Mouse (Mus musculus) embryonic facial prominence, embryonic 13.5 days (tissue): ENCODE measurements around the gene Abca5. TPM values are rescaled to one million over a fixed set of nuclear protein-coding genes. Genes with fewer than 3 reads are reported as not detected.
"Not testable (repeated sequence)": the region's sequence is repeated elsewhere in the genome, so short reads cannot be mapped to it uniquely, and the experiment has no call there.

Experiments used
- ATAC-seq: fragments of 200-750 bp; cut with Nextera tagmentation; 2 replicates; pipeline ENCODE4 v1.8.0; 2017; ENCODE audit warnings: low read depth; ENCODE audit not compliant: insufficient number of reproducible peaks, insufficient read depth, low FRiP score, low TSS enrichment
- H3K27ac ChIP-seq: fragments of 300-500 bp; sonication (generic); 2 replicates; pipeline ENCODE4 v1.5.1; 2015; ENCODE audit warnings: moderate library complexity, mild to moderate bottlenecking, inconsistent platforms
- H3K27me3 ChIP-seq: fragments of 300-500 bp; sonication (generic); 2 replicates; pipeline ENCODE4 v1.6.1; 2015; ENCODE audit warnings: mild to moderate bottlenecking, inconsistent platforms
- H3K36me3 ChIP-seq: fragments of 300-500 bp; sonication (generic); 2 replicates; pipeline ENCODE4 v1.6.1; 2015; ENCODE audit warnings: mild to moderate bottlenecking, inconsistent platforms
- H3K4me1 ChIP-seq: fragments of 300-500 bp; sonication (generic); 2 replicates; pipeline ENCODE4 v1.6.1; 2015; ENCODE audit warnings: inconsistent platforms
- H3K4me2 ChIP-seq: fragments of 300-500 bp; sonication (generic); 2 replicates; pipeline ENCODE4 v1.6.1; 2015; ENCODE audit warnings: moderate library complexity, mild to moderate bottlenecking, inconsistent platforms
- H3K4me3 ChIP-seq: fragments of 300-500 bp; sonication (generic); 2 replicates; pipeline ENCODE4 v1.5.1; 2015; ENCODE audit warnings: mild to moderate bottlenecking, inconsistent platforms
- H3K9ac ChIP-seq: fragments of 300-500 bp; sonication (generic); 2 replicates; pipeline ENCODE4 v1.6.1; 2015; ENCODE audit warnings: mild to moderate bottlenecking, inconsistent platforms
- H3K9me3 ChIP-seq: fragments of 300-500 bp; sonication (generic); 2 replicates; pipeline ENCODE4 v1.6.1; 2016; ENCODE audit warnings: inconsistent platforms
- WGBS: fragments of 180-500 bp; shearing (Covaris S2); methylation state at CpG from one replicate; pipeline ENCODE4 v1.1.7; 2015; ENCODE audit warnings: mixed read lengths; 5-methylcytosine and 5-hydroxymethylcytosine counted together
- polyA plus RNA-seq: library from polyadenylated mRNA; unstranded; fragments of >200 nt; fragmentation: Nextera tagmentation; extraction: Ambion mirVana; gene quantifications from 2 replicates; pipeline ENCODE4 v1.2.1, GENCODE M21; 2015

Abca5 gene
- polyA plus RNA-seq, 1 experiment from 2014 or later, result 6.0 TPM

- Histone ChIP-seq H3K27ac (no peak overlapping the region), H3K9ac (no peak overlapping the region), H3K9me3 (peaks cover 5% of the 10 kb centered on the region; the same call in 1 of the 2 replicates), H3K36me3 (no peaks in the 10 kb centered on the region), H3K4me1 (no peaks in the 10 kb centered on the region), H3K4me3 (no peak overlapping the region), H3K4me2 (no peak overlapping the region), H3K27me3 (no peaks in the 10 kb centered on the region)
- no peak for ATAC-seq
- 68% methylated on average over 16 of the region's 16 CpGs for WGBS
Measured at GRCm38 (mm10) chr11:110357756-110358551, 20.4 kb upstream of the Abca5 start.

GRCm38 (mm10) chr11:110355131-110355530, 17.6 kb upstream of the Abca5 start:
- not testable (repeated sequence) for H3K27me3 ChIP-seq, ATAC-seq, H3K4me1 ChIP-seq, H3K27ac ChIP-seq, H3K36me3 ChIP-seq, H3K9ac ChIP-seq, H3K4me3 ChIP-seq, H3K9me3 ChIP-seq, H3K4me2 ChIP-seq
- WGBS, result 86% methylated on average over 9 of the region's 9 CpGs

- Histone ChIP-seq H3K27me3 (no peaks in the 10 kb centered on the region), H3K27ac (no peak overlapping the region), H3K9ac (no peak overlapping the region), H3K4me2 (no peak overlapping the region), H3K4me3 (no peak overlapping the region), H3K4me1 (no peaks in the 10 kb centered on the region), H3K9me3 (no peaks in the 10 kb centered on the region), H3K36me3 (no peaks in the 10 kb centered on the region)
- 78% methylated on average over 9 of the region's 9 CpGs for WGBS
- no peak for ATAC-seq
Measured at GRCm38 (mm10) chr11:110354261-110354660, 16.7 kb upstream of the Abca5 start.

- H3K4me2 ChIP-seq, result no peak overlapping the region
- no peak overlapping the region for H3K9ac ChIP-seq
- ATAC-seq, result no peak
- no peak overlapping the region for H3K4me3 ChIP-seq
- H3K27ac ChIP-seq, result no peak overlapping the region
- H3K9me3 ChIP-seq, result no peaks in the 10 kb centered on the region
- H3K27me3 ChIP-seq, result no peaks in the 10 kb centered on the region
- no peaks in the 10 kb centered on the region for H3K4me1 ChIP-seq
- no peaks in the 10 kb centered on the region for H3K36me3 ChIP-seq
- WGBS, result 76% methylated on average over 2 of the region's 2 CpGs
Measured at GRCm38 (mm10) chr11:110348170-110348569, 10.7 kb upstream of the Abca5 start.

GRCm38 (mm10) chr11:110347768-110348167, 10.3 kb upstream of the Abca5 start:
- H3K27ac ChIP-seq, result no peak overlapping the region
- 62% methylated on average over 6 of the region's 6 CpGs for WGBS
- ATAC-seq, result no peak
- no peaks in the 10 kb centered on the region for H3K27me3 ChIP-seq
- no peak overlapping the region for H3K4me3 ChIP-seq
- H3K9me3 ChIP-seq, result no peaks in the 10 kb centered on the region
- no peaks in the 10 kb centered on the region for H3K4me1 ChIP-seq
- H3K9ac ChIP-seq, result no peak overlapping the region
- no peak overlapping the region for H3K4me2 ChIP-seq
- H3K36me3 ChIP-seq, result no peaks in the 10 kb centered on the region

GRCm38 (mm10) chr11:110336814-110337288, 665 bp downstream of the Abca5 start:
- Histone ChIP-seq H3K27me3 (no peaks in the 10 kb centered on the region), H3K36me3 (no peaks in the 10 kb centered on the region), H3K4me3 (peak overlapping the region; percentile 86), H3K4me1 (0 out of 2 replicates have a peak, but pooled peaks cover 5% of the 10 kb centered on the region), H3K4me2 (peak overlapping the region; percentile 81), H3K27ac (no peak overlapping the region), H3K9ac (peak overlapping the region; percentile 82), H3K9me3 (no peaks in the 10 kb centered on the region)
- under 1% methylated on average over 18 of the region's 18 CpGs for WGBS
- ATAC-seq, result no peak

GRCm38 (mm10) chr11:110330093-110330492, 7.4 kb downstream of the Abca5 start:
- Histone ChIP-seq H3K27ac (no peak overlapping the region), H3K4me2 (no peak overlapping the region), H3K9ac (no peak overlapping the region), H3K27me3 (no peaks in the 10 kb centered on the region), H3K4me1 (peaks cover 10% of the 10 kb centered on the region), H3K36me3 (no peaks in the 10 kb centered on the region), H3K4me3 (no peak overlapping the region), H3K9me3 (no peaks in the 10 kb centered on the region)
- 51% methylated on average over 6 of the region's 6 CpGs for WGBS
- no peak for ATAC-seq

GRCm38 (mm10) chr11:110322266-110322665, 15.2 kb downstream of the Abca5 start:
- no peak overlapping the region for H3K9ac ChIP-seq
- no peak overlapping the region for H3K4me3 ChIP-seq
- no peak overlapping the region for H3K4me2 ChIP-seq
- WGBS, result 85% methylated on average over 8 of the region's 8 CpGs
- no peaks in the 10 kb centered on the region for H3K9me3 ChIP-seq
- no peak for ATAC-seq
- H3K27me3 ChIP-seq, result no peaks in the 10 kb centered on the region
- peaks cover 5% of the 10 kb centered on the region; the same call in 1 of the 2 replicates for H3K36me3 ChIP-seq
- no peak overlapping the region for H3K27ac ChIP-seq
- no peaks in the 10 kb centered on the region for H3K4me1 ChIP-seq

GRCm38 (mm10) chr11:110306475-110307168, 30.9 kb downstream of the Abca5 start:
- no peak overlapping the region for H3K9ac ChIP-seq
- no peaks in the 10 kb centered on the region for H3K4me1 ChIP-seq
- H3K4me2 ChIP-seq, result no peak overlapping the region
- H3K27ac ChIP-seq, result no peak overlapping the region
- 84% methylated on average over 12 of the region's 12 CpGs for WGBS
- no peaks in the 10 kb centered on the region for H3K36me3 ChIP-seq
- H3K27me3 ChIP-seq, result no peaks in the 10 kb centered on the region
- H3K4me3 ChIP-seq, result no peak overlapping the region
- ATAC-seq, result no peak
- H3K9me3 ChIP-seq, result no peaks in the 10 kb centered on the region

GRCm38 (mm10) chr11:110303411-110303810, 34.1 kb downstream of the Abca5 start:
- Histone ChIP-seq H3K9me3 (no peaks in the 10 kb centered on the region), H3K4me2 (no peak overlapping the region), H3K4me3 (no peak overlapping the region), H3K27me3 (no peaks in the 10 kb centered on the region), H3K4me1 (no peaks in the 10 kb centered on the region), H3K36me3 (peaks cover 7% of the 10 kb centered on the region; the same call in 1 of the 2 replicates), H3K27ac (no peak overlapping the region), H3K9ac (no peak overlapping the region)
- ATAC-seq, result no peak
- WGBS, result 31% methylated on average over 3 of the region's 3 CpGs

- no peaks in the 10 kb centered on the region for H3K27me3 ChIP-seq
- WGBS, result 78% methylated on average over 13 of the region's 13 CpGs
Measured at GRCm38 (mm10) chr11:110297917-110298533, 39.5 kb downstream of the Abca5 start.

More at GRCm38 (mm10) chr11:110297917-110298533, 39.5 kb downstream of the Abca5 start:
- Histone ChIP-seq H3K36me3 (peaks cover 7% of the 10 kb centered on the region; the same call in 1 of the 2 replicates), H3K9me3 (no peaks in the 10 kb centered on the region), H3K4me1 (no peaks in the 10 kb centered on the region), H3K9ac (no peak overlapping the region), H3K4me3 (no peak overlapping the region), H3K27ac (no peak overlapping the region), H3K4me2 (no peak overlapping the region)
- no peak for ATAC-seq
